Mouse (Mus musculus): Measurements from ENCODE around the gene Col23a1. TPM values are rescaled to one million over a fixed set of nuclear protein-coding genes. Genes with fewer than 3 reads are reported as not detected.

Gene Col23a1
- polyA plus RNA-seq, 1 experiment from 2014 or later = 24.1 TPM

- no peaks in the 10 kb centered on the region for H3K36me3 ChIP-seq
- H3K4me1 ChIP-seq = peaks cover 20% of the 10 kb centered on the region
- no peaks in the 10 kb centered on the region for H3K9me3 ChIP-seq (replicated peaks)
- DNase-seq (ENCODE audit: low spot score) = no peak
- H3K27ac ChIP-seq = no peak overlapping the region
- no peak overlapping the region for H3K4me3 ChIP-seq
- WGBS = 83% methylated on average over 5 of the region's 5 CpGs
- no peaks in the 10 kb centered on the region for H3K27me3 ChIP-seq (ENCODE audit: low read depth, poor library complexity, severe bottlenecking)
Measured at GRCm38 (mm10) chr11:51367334-51367733, 77.6 kb downstream of the Col23a1 start.

GRCm38 (mm10) chr11:51370273-51370672 lies 80.6 kb downstream of the Col23a1 start:
- Histone ChIP-seq H3K9me3 (replicated peaks) (no peaks in the 10 kb centered on the region), H3K4me3 (no peak overlapping the region), H3K36me3 (no peaks in the 10 kb centered on the region), H3K27me3 (ENCODE audit: low read depth, poor library complexity, severe bottlenecking) (no peaks in the 10 kb centered on the region), H3K27ac (no peak overlapping the region), H3K4me1 (peaks cover 30% of the 10 kb centered on the region)
- WGBS = 82% methylated on average over 4 of the region's 4 CpGs
- no peak for DNase-seq (ENCODE audit: low spot score)

- Histone ChIP-seq H3K4me1 (peaks cover 39% of the 10 kb centered on the region), H3K36me3 (no peaks in the 10 kb centered on the region), H3K27me3 (ENCODE audit: low read depth, poor library complexity, severe bottlenecking) (no peaks in the 10 kb centered on the region), H3K9me3 (replicated peaks) (no peaks in the 10 kb centered on the region), H3K27ac (peak overlapping the region; percentile 6; the same call in 1 of the 2 replicates), H3K4me3 (no peak overlapping the region)
- 63% methylated on average over 4 of the region's 4 CpGs for whole genome bisulfite sequencing
- no peak for DNase-seq (ENCODE audit: low spot score)
Measured at GRCm38 (mm10) chr11:51371321-51371720, 81.6 kb downstream of the Col23a1 start.

- WGBS = 71% methylated on average over 1 of the region's 1 CpGs
- no peaks in the 10 kb centered on the region for H3K36me3 ChIP-seq
- H3K27ac ChIP-seq = peak overlapping the region; percentile 6
- no peaks in the 10 kb centered on the region for H3K9me3 ChIP-seq (replicated peaks)
- DNase-seq (ENCODE audit: low spot score) = no peak
- no peaks in the 10 kb centered on the region for H3K27me3 ChIP-seq (ENCODE audit: low read depth, poor library complexity, severe bottlenecking)
- H3K4me1 ChIP-seq = peaks cover 39% of the 10 kb centered on the region
- H3K4me3 ChIP-seq = no peak overlapping the region
Measured at GRCm38 (mm10) chr11:51371926-51372325, 82.2 kb downstream of the Col23a1 start.

- Histone ChIP-seq H3K36me3 (no peaks in the 10 kb centered on the region; the same call in 1 of the 2 replicates), H3K27me3 (ENCODE audit: low read depth, poor library complexity, severe bottlenecking) (no peaks in the 10 kb centered on the region), H3K9me3 (replicated peaks) (no peaks in the 10 kb centered on the region), H3K4me1 (peaks cover 20% of the 10 kb centered on the region), H3K27ac (no peak overlapping the region), H3K4me3 (no peak overlapping the region)
- WGBS = 67% methylated on average over 5 of the region's 5 CpGs
- no peak for DNase-seq (ENCODE audit: low spot score)
Measured at GRCm38 (mm10) chr11:51377199-51377598, 87.5 kb downstream of the Col23a1 start.

GRCm38 (mm10) chr11:51388892-51389340 lies 99.2 kb downstream of the Col23a1 start:
- Histone ChIP-seq H3K9me3 (replicated peaks) (no peaks in the 10 kb centered on the region), H3K27me3 (ENCODE audit: low read depth, poor library complexity, severe bottlenecking) (no peaks in the 10 kb centered on the region), H3K36me3 (no peaks in the 10 kb centered on the region), H3K27ac (peak overlapping the region; percentile 84), H3K4me1 (peaks cover 58% of the 10 kb centered on the region), H3K4me3 (peak overlapping the region; percentile 18)
- DNase-seq (ENCODE audit: low spot score) = no peak
- 26% methylated on average over 8 of the region's 8 CpGs for WGBS

GRCm38 (mm10) chr11:51389763-51390162 lies 100.0 kb downstream of the Col23a1 start:
- Histone ChIP-seq H3K9me3 (replicated peaks) (no peaks in the 10 kb centered on the region), H3K4me1 (peaks cover 65% of the 10 kb centered on the region), H3K27me3 (ENCODE audit: low read depth, poor library complexity, severe bottlenecking) (no peaks in the 10 kb centered on the region), H3K4me3 (no peak overlapping the region), H3K27ac (peak overlapping the region; percentile 84), H3K36me3 (no peaks in the 10 kb centered on the region)
- 40% methylated on average over 10 of the region's 10 CpGs for WGBS
- DNase-seq (ENCODE audit: low spot score) = peak; percentile 53

- Histone ChIP-seq H3K4me1 (peaks cover 70% of the 10 kb centered on the region), H3K4me3 (no peak overlapping the region), H3K9me3 (replicated peaks) (no peaks in the 10 kb centered on the region), H3K27me3 (ENCODE audit: low read depth, poor library complexity, severe bottlenecking) (no peaks in the 10 kb centered on the region), H3K36me3 (no peaks in the 10 kb centered on the region), H3K27ac (peak overlapping the region; percentile 84)
- DNase-seq (ENCODE audit: low spot score) = no peak
- WGBS = 31% methylated on average over 3 of the region's 3 CpGs
Measured at GRCm38 (mm10) chr11:51390521-51390920, 100.8 kb downstream of the Col23a1 start.

GRCm38 (mm10) chr11:51391548-51391947 lies 101.8 kb downstream of the Col23a1 start:
- Histone ChIP-seq H3K27me3 (ENCODE audit: low read depth, poor library complexity, severe bottlenecking) (no peaks in the 10 kb centered on the region), H3K27ac (peak overlapping the region; percentile 84), H3K4me3 (no peak overlapping the region), H3K36me3 (no peaks in the 10 kb centered on the region), H3K9me3 (replicated peaks) (no peaks in the 10 kb centered on the region), H3K4me1 (peaks cover 74% of the 10 kb centered on the region)
- WGBS = 86% methylated on average over 4 of the region's 4 CpGs
- no peak for DNase-seq (ENCODE audit: low spot score)

GRCm38 (mm10) chr11:51394301-51394865 lies 104.7 kb downstream of the Col23a1 start:
- peak overlapping the region; percentile 30; the same call in 1 of the 2 replicates for H3K27ac ChIP-seq
- no peaks in the 10 kb centered on the region for H3K27me3 ChIP-seq (ENCODE audit: low read depth, poor library complexity, severe bottlenecking)
- H3K4me1 ChIP-seq = peaks cover 61% of the 10 kb centered on the region
- no peaks in the 10 kb centered on the region for H3K9me3 ChIP-seq (replicated peaks)
- no peaks in the 10 kb centered on the region for H3K36me3 ChIP-seq
- WGBS = 62% methylated on average over 9 of the region's 9 CpGs
- DNase-seq (ENCODE audit: low spot score) = no peak
- H3K4me3 ChIP-seq = no peak overlapping the region

- Histone ChIP-seq H3K4me3 (no peak overlapping the region), H3K9me3 (replicated peaks) (no peaks in the 10 kb centered on the region), H3K27me3 (ENCODE audit: low read depth, poor library complexity, severe bottlenecking) (no peaks in the 10 kb centered on the region), H3K27ac (no peak overlapping the region), H3K4me1 (peaks cover 46% of the 10 kb centered on the region), H3K36me3 (no peaks in the 10 kb centered on the region)
- DNase-seq (ENCODE audit: low spot score) = no peak
- WGBS = 89% methylated on average over 2 of the region's 2 CpGs
Measured at GRCm38 (mm10) chr11:51396451-51396850, 106.7 kb downstream of the Col23a1 start.

GRCm38 (mm10) chr11:51398084-51398483 lies 108.4 kb downstream of the Col23a1 start:
- Histone ChIP-seq H3K9me3 (replicated peaks) (no peaks in the 10 kb centered on the region), H3K36me3 (no peaks in the 10 kb centered on the region), H3K27me3 (ENCODE audit: low read depth, poor library complexity, severe bottlenecking) (no peaks in the 10 kb centered on the region), H3K4me1 (peaks cover 39% of the 10 kb centered on the region), H3K27ac (no peak overlapping the region), H3K4me3 (no peak overlapping the region)
- WGBS = 94% methylated on average over 5 of the region's 5 CpGs
- no peak for DNase-seq (ENCODE audit: low spot score)

- 87% methylated on average over 11 of the region's 11 CpGs for WGBS
- Histone ChIP-seq H3K4me3 (no peak overlapping the region), H3K27me3 (ENCODE audit: low read depth, poor library complexity, severe bottlenecking) (no peaks in the 10 kb centered on the region), H3K4me1 (peaks cover 22% of the 10 kb centered on the region), H3K27ac (no peak overlapping the region), H3K36me3 (no peaks in the 10 kb centered on the region), H3K9me3 (replicated peaks) (no peaks in the 10 kb centered on the region)
- no peak for DNase-seq (ENCODE audit: low spot score)
Measured at GRCm38 (mm10) chr11:51400356-51400755, 110.6 kb downstream of the Col23a1 start.
